Mouse (Mus musculus) olfactory bulb, adult 2 months (tissue): ENCODE data around the gene Klhl35. TPM values are rescaled to one million over a fixed set of nuclear protein-coding genes. Genes with fewer than 3 reads are reported as not detected.

Source experiments
- H3K27ac ChIP-seq: fragments of 200-500 bp; 2 replicates; pipeline ENCODE4 v1.5.1; 2012; ENCODE audit warnings: low read depth, low read length; ENCODE audit not compliant: insufficient read depth
- H3K4me1 ChIP-seq: fragments of 200-500 bp; 2 replicates; pipeline ENCODE4 v1.6.1; 2012; ENCODE audit warnings: low read length; ENCODE audit not compliant: control insufficient read depth, insufficient read depth
- H3K4me3 ChIP-seq: fragments of 200-500 bp; 2 replicates; pipeline ENCODE4 v1.5.1; 2012; ENCODE audit warnings: mild to moderate bottlenecking, low read depth, low read length, moderate library complexity; ENCODE audit not compliant: insufficient read depth
- CTCF ChIP-seq: fragments of 200-500 bp; IDR thresholded peaks from 2 replicates; pipeline ENCODE4 v1.5.1; 2012; ENCODE audit warnings: low read depth, mild to moderate bottlenecking, low read length, moderate library complexity; ENCODE audit not compliant: insufficient read depth
- POLR2A ChIP-seq: fragments of 200-500 bp; IDR thresholded peaks from 2 replicates; pipeline ENCODE4 v1.6.1; 2012; ENCODE audit warnings: mild to moderate bottlenecking, low read depth, low read length, moderate library complexity; ENCODE audit not compliant: insufficient read depth
- WGBS: fragments of 180-500 bp; shearing (Covaris S2); methylation state at CpG from one replicate; pipeline ENCODE4 v1.1.7; 2018; 5-methylcytosine and 5-hydroxymethylcytosine counted together
- polyA plus RNA-seq: library from polyadenylated mRNA; stranded (reverse); fragments of >200 nt; gene quantifications from 2 replicates; pipeline ENCODE4 v1.2.4, GENCODE M21; 2012; ENCODE audit warnings: low replicate concordance; ENCODE audit not compliant: missing spikeins, insufficient read depth, insufficient read length

Klhl35 gene
- polyA plus RNA-seq, 1 experiment: not detected

GRCm38 (mm10) chr7:99477235-99477634 lies 11.4 kb downstream of the Klhl35 start:
- 86% methylated on average over 5 of the region's 5 CpGs for WGBS
- TF ChIP-seq POLR2A: no peak
- no peak for TF ChIP-seq CTCF
- peaks cover 23% of the 10 kb centered on the region for H3K4me1 ChIP-seq
- H3K27ac ChIP-seq: no peak overlapping the region
- no peak overlapping the region for H3K4me3 ChIP-seq

GRCm38 (mm10) chr7:99482637-99483036 lies 16.8 kb downstream of the Klhl35 start:
- H3K4me3 ChIP-seq: peak overlapping the region; percentile 74
- WGBS: 0% methylated on average over 6 of the region's 6 CpGs
- TF ChIP-seq POLR2A: no peak
- no peak for TF ChIP-seq CTCF
- no peak overlapping the region for H3K27ac ChIP-seq
- H3K4me1 ChIP-seq: peaks cover 6% of the 10 kb centered on the region

- Histone ChIP-seq H3K4me1 (peaks cover 6% of the 10 kb centered on the region), H3K27ac (0 out of 2 replicates have a peak within 1 kb of the TSS, but pooled peaks have one; percentile 32), H3K4me3 (peak within 1 kb of the TSS; percentile 74)
- no peak for TF ChIP-seq CTCF
- peak; percentile 96 for TF ChIP-seq POLR2A
- WGBS: under 1% methylated on average over 45 of the region's 45 CpGs
Observed at GRCm38 (mm10) chr7:99483271-99483923, 17.6 kb downstream of the Klhl35 start, which contains the start of gene Rps3. Rps3 (minus strand) TSS chr7:99483738.

- 46% methylated on average over 8 of the region's 8 CpGs for WGBS
- Histone ChIP-seq H3K27ac (no peak overlapping the region), H3K4me3 (no peak overlapping the region), H3K4me1 (peaks cover 6% of the 10 kb centered on the region)
- TF ChIP-seq POLR2A (no peak), CTCF (no peak)
Observed at GRCm38 (mm10) chr7:99483924-99484319, 18.1 kb downstream of the Klhl35 start.

GRCm38 (mm10) chr7:99484679-99485078 lies 18.9 kb downstream of the Klhl35 start:
- WGBS: 88% methylated on average over 1 of the region's 1 CpGs
- Histone ChIP-seq H3K4me3 (no peak overlapping the region), H3K4me1 (peaks cover 6% of the 10 kb centered on the region), H3K27ac (no peak overlapping the region)
- TF ChIP-seq POLR2A: no peak
- no peak for TF ChIP-seq CTCF

GRCm38 (mm10) chr7:99489708-99490107 lies 23.9 kb downstream of the Klhl35 start:
- H3K4me1 ChIP-seq: no peaks in the 10 kb centered on the region
- H3K4me3 ChIP-seq: no peak overlapping the region
- 68% methylated on average over 5 of the region's 5 CpGs for WGBS
- TF ChIP-seq POLR2A (no peak), CTCF (no peak)
- H3K27ac ChIP-seq: no peak overlapping the region

- Histone ChIP-seq H3K4me3 (no peak overlapping the region), H3K27ac (no peak overlapping the region), H3K4me1 (peaks cover 2% of the 10 kb centered on the region; the same call in 1 of the 2 replicates)
- no peak for TF ChIP-seq CTCF
- TF ChIP-seq POLR2A: no peak
- 55% methylated on average over 1 of the region's 1 CpGs for WGBS
Observed at GRCm38 (mm10) chr7:99499128-99499527, 33.3 kb downstream of the Klhl35 start.

- Histone ChIP-seq H3K27ac (no peak overlapping the region), H3K4me3 (no peak overlapping the region), H3K4me1 (peaks cover 2% of the 10 kb centered on the region; the same call in 1 of the 2 replicates)
- 3% methylated on average over 8 of the region's 8 CpGs for WGBS
- TF ChIP-seq CTCF (peak; percentile 96), POLR2A (no peak)
Observed at GRCm38 (mm10) chr7:99500201-99500600, 34.4 kb downstream of the Klhl35 start.

- 44% methylated on average over 5 of the region's 5 CpGs for WGBS
- H3K27ac ChIP-seq: no peak overlapping the region
- H3K4me1 ChIP-seq: peaks cover 2% of the 10 kb centered on the region; the same call in 1 of the 2 replicates
- no peak overlapping the region for H3K4me3 ChIP-seq
- TF ChIP-seq POLR2A: no peak
Observed at GRCm38 (mm10) chr7:99500655-99501054, 34.9 kb downstream of the Klhl35 start.
